Mouse (Mus musculus): Measurements from ENCODE around the gene Nfya. TPM values are rescaled to one million over a fixed set of nuclear protein-coding genes. Genes with fewer than 3 reads are reported as not detected.
"Not testable (repeated sequence)": the region's sequence is repeated elsewhere in the genome, so short reads cannot be mapped to it uniquely, and the experiment has no call there.

The Nfya gene
- polyA plus RNA-seq, 1 experiment from 2014 or later, result 19.2 TPM

GRCm38 (mm10) chr17:48366806-48367205, 42.9 kb downstream of the Nfya start:
- no peak for DNase-seq (ENCODE audit: low spot score)
- Histone ChIP-seq H3K27ac (no peak overlapping the region), H3K36me3 (no peaks in the 10 kb centered on the region), H3K27me3 (ENCODE audit: insufficient read depth, poor library complexity, severe bottlenecking) (no peaks in the 10 kb centered on the region), H3K9me3 (no peaks in the 10 kb centered on the region), H3K4me1 (replicated peaks) (peaks cover 11% of the 10 kb centered on the region), H3K4me3 (no peak overlapping the region)
- WGBS, result 89% methylated on average over 5 of the region's 5 CpGs

DNA sequence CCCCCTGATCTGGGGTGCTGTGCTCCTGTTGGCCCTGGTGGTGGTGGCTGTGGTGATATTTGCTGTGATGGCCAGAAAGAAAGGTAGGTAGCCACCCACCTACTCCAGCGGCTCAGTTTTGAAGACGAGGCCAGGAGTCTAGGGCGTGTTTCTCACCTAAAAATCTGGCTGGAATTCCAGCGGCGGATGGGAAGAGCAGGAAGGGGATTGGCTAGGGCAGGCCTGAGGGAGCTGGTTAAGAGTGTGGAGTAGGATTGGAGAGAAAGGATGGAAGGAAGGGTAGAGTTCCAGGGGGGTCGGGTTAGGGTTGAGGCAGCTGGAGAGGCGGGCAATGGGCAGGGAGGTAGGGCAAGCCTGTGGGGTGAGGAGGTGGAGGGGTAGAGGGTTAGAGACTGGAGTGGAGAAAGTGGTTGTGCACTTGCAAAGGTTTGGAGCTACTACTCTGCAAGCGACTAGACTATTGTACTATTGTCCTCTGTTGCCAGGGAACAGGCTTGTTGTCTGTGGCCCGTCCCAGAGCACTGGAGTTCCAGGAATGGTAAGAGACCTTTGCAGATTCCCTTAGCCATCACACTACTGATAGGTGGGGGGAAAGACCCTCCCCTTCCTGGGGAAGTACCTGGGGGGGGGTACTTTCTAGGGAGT, 44.1 kb downstream of the Nfya start:
- DNase-seq (ENCODE audit: low spot score), result no peak
- WGBS, result 70% methylated on average over 9 of the region's 9 CpGs
- H3K27ac ChIP-seq, result peak overlapping the region; percentile 23; the same call in 1 of the 2 replicates
- no peaks in the 10 kb centered on the region for H3K36me3 ChIP-seq
- no peak overlapping the region for H3K4me3 ChIP-seq
- no peaks in the 10 kb centered on the region for H3K27me3 ChIP-seq (ENCODE audit: insufficient read depth, poor library complexity, severe bottlenecking)
- H3K4me1 ChIP-seq (replicated peaks), result peaks cover 11% of the 10 kb centered on the region
- no peaks in the 10 kb centered on the region for H3K9me3 ChIP-seq

GRCm38 (mm10) chr17:48363421-48363965, 46.2 kb downstream of the Nfya start:
- no peak overlapping the region for H3K4me3 ChIP-seq
- H3K27me3 ChIP-seq (ENCODE audit: insufficient read depth, poor library complexity, severe bottlenecking), result no peaks in the 10 kb centered on the region
- peaks cover 11% of the 10 kb centered on the region for H3K4me1 ChIP-seq (replicated peaks)
- no peaks in the 10 kb centered on the region for H3K9me3 ChIP-seq
- no peak overlapping the region for H3K27ac ChIP-seq
- no peak for DNase-seq (ENCODE audit: low spot score)
- WGBS, result 87% methylated on average over 6 of the region's 6 CpGs
- H3K36me3 ChIP-seq, result no peaks in the 10 kb centered on the region

GRCm38 (mm10) chr17:48362966-48363365, 46.7 kb downstream of the Nfya start:
- Histone ChIP-seq H3K4me3 (no peak overlapping the region), H3K36me3 (no peaks in the 10 kb centered on the region), H3K27ac (no peak overlapping the region), H3K4me1 (replicated peaks) (peaks cover 11% of the 10 kb centered on the region), H3K27me3 (ENCODE audit: insufficient read depth, poor library complexity, severe bottlenecking) (no peaks in the 10 kb centered on the region), H3K9me3 (no peaks in the 10 kb centered on the region)
- no peak for DNase-seq (ENCODE audit: low spot score)
- WGBS, result 93% methylated on average over 8 of the region's 8 CpGs

- Histone ChIP-seq H3K27ac (no peak overlapping the region), H3K27me3 (ENCODE audit: insufficient read depth, poor library complexity, severe bottlenecking) (no peaks in the 10 kb centered on the region), H3K9me3 (no peaks in the 10 kb centered on the region), H3K4me3 (no peak overlapping the region), H3K36me3 (no peaks in the 10 kb centered on the region), H3K4me1 (replicated peaks) (peaks cover 11% of the 10 kb centered on the region)
- 85% methylated on average over 3 of the region's 3 CpGs for WGBS
- DNase-seq (ENCODE audit: low spot score), result no peak
These were observed 47.4 kb downstream of the Nfya start for GRCm38 (mm10) chr17:48362346-48362745.

DNA sequence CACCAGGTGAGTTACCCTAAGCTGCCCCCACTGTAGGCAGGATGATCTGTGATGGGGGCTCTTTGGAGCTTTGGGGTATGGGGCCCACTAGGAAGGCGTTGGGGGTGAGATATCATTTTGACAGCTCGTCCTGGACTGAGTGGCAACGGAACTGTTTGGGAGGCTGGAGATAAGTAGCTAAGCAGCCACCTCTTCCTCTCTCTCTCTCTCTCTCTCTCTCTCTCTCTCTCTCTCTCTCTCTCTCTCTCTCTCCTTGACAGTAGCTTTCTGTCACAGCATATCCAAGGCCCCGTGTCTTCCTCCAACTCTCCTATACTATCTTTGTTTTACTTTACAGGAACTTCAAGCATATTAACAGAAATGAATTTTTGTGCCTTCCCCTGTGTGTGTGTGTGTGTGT, 49.2 kb downstream of the Nfya start:
- H3K27ac ChIP-seq, result no peak overlapping the region
- no peak for DNase-seq (ENCODE audit: low spot score)
- H3K4me1 ChIP-seq (replicated peaks), result peaks cover 3% of the 10 kb centered on the region
- H3K36me3 ChIP-seq, result no peaks in the 10 kb centered on the region
- no peaks in the 10 kb centered on the region for H3K27me3 ChIP-seq (ENCODE audit: insufficient read depth, poor library complexity, severe bottlenecking)
- no peak overlapping the region for H3K4me3 ChIP-seq
- no peaks in the 10 kb centered on the region for H3K9me3 ChIP-seq
- WGBS, result 82% methylated on average over 4 of the region's 4 CpGs

DNA sequence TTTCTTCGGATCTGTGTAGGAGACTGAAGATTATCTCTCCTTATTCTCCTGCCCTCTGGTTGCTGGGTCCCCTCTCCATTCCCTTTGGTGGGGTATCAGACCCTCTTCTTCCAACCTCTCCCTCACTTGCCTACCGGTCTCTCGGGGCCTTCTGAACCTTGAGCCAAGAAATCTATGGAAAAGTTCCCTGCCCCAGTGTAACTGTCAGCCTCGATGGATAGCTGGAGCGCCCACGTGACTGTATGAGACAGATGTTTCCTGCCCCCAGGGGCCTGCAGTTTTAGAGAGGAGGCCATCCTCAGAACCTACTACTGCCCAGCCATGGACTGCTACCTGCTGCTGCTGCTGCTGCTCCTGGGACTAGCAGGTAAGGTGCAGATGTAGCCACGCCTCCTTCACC, 50.1 kb downstream of the Nfya start, which contains the start of gene Treml1:
Gene Treml1, plus strand, starts transcription at position 301 of the 400 bp plus-strand sequence.
- no peak within 1 kb of the TSS for H3K27ac ChIP-seq
- H3K4me3 ChIP-seq, result no peak within 1 kb of the TSS
- no peaks in the 10 kb centered on the region for H3K27me3 ChIP-seq (ENCODE audit: insufficient read depth, poor library complexity, severe bottlenecking)
- no peaks in the 10 kb centered on the region for H3K36me3 ChIP-seq
- 82% methylated on average over 7 of the region's 7 CpGs for WGBS
- DNase-seq (ENCODE audit: low spot score), result no peak
- no peaks in the 10 kb centered on the region for H3K9me3 ChIP-seq
- no peaks in the 10 kb centered on the region for H3K4me1 ChIP-seq (replicated peaks)

DNA sequence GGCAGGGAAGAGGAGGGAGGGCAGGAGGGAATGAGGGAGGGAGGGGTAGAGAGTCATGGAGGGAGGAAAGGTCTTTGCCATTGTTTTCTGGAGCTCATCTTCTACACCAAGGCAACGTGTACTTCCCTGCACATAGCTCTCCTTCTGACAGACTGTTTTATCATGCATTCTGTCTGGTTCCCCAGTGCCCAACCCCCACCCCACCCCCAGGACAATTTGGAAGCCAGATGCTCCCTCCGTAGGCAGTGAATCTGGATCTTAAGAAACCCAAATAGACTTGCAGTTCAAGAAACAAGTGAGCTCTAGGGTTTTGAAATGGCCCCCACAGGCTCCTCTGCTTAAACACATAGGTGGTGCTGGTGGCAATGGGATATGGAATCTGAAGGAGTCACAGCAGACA, 51.8 kb downstream of the Nfya start:
- no peak overlapping the region for H3K4me3 ChIP-seq
- no peak overlapping the region for H3K27ac ChIP-seq
- WGBS, result 48% methylated on average over 2 of the region's 2 CpGs
- no peaks in the 10 kb centered on the region for H3K4me1 ChIP-seq (replicated peaks)
- no peaks in the 10 kb centered on the region for H3K36me3 ChIP-seq
- no peak for DNase-seq (ENCODE audit: low spot score)
- H3K27me3 ChIP-seq (ENCODE audit: insufficient read depth, poor library complexity, severe bottlenecking), result no peaks in the 10 kb centered on the region
- H3K9me3 ChIP-seq, result no peaks in the 10 kb centered on the region

DNA sequence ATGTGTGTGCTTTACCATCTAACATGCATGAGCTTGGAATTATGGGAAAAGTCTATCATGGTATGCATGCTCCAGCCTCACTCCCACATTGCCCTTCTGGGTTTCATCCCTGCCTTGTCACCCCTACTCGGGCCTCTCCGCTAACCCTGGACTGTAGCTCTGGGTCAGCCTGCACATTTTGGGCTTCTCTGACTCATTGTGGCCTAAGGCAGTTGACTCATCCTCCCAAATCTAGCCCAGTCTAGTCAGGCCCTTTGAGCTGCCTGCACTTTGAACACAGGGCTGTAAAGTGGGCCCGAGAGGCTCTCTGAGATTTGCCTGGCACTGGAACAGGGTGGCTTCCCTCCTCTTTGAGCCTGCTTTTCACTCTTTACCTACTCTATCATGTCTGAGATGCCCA, 53.9 kb downstream of the Nfya start:
- Histone ChIP-seq H3K4me3 (no peak overlapping the region), H3K9me3 (no peaks in the 10 kb centered on the region), H3K27ac (no peak overlapping the region), H3K27me3 (ENCODE audit: insufficient read depth, poor library complexity, severe bottlenecking) (no peaks in the 10 kb centered on the region), H3K36me3 (no peaks in the 10 kb centered on the region), H3K4me1 (replicated peaks) (no peaks in the 10 kb centered on the region)
- DNase-seq (ENCODE audit: low spot score), result no peak
- 87% methylated on average over 3 of the region's 3 CpGs for WGBS

DNA sequence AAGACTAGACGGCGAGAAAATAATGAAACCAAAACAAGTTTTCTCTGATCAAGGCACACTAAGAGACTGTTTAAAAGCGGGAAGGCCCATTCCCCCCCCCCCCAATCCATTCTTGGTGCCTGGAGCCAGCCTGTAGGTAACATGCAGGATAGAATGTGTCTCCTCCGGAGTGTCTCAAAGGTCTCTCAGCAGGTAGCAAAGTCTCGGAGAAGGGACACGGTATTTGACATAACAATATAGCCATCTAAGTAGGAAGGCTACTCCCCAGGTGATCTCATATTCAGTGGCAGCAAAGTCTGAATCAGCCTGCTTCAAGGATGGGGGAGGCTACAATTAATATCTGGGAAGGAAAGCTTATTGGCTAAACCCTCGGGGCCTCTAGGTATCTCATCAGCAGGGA, 56.7 kb downstream of the Nfya start:
- not testable (repeated sequence) for H3K9me3 ChIP-seq; H3K27me3 ChIP-seq (ENCODE audit: insufficient read depth, poor library complexity, severe bottlenecking); H3K36me3 ChIP-seq; H3K27ac ChIP-seq; H3K4me1 ChIP-seq (replicated peaks); H3K4me3 ChIP-seq; DNase-seq (ENCODE audit: low spot score)
- 61% methylated on average over 7 of the region's 7 CpGs for WGBS

- no peak overlapping the region for H3K4me3 ChIP-seq
- H3K9me3 ChIP-seq, result no peaks in the 10 kb centered on the region
- no peaks in the 10 kb centered on the region for H3K36me3 ChIP-seq
- no peaks in the 10 kb centered on the region for H3K4me1 ChIP-seq (replicated peaks)
- no peaks in the 10 kb centered on the region for H3K27me3 ChIP-seq (ENCODE audit: insufficient read depth, poor library complexity, severe bottlenecking)
- H3K27ac ChIP-seq, result no peak overlapping the region
- WGBS, result 76% methylated on average over 5 of the region's 5 CpGs
- no peak for DNase-seq (ENCODE audit: low spot score)
These were observed 59.0 kb downstream of the Nfya start for GRCm38 (mm10) chr17:48350681-48351193.

DNA sequence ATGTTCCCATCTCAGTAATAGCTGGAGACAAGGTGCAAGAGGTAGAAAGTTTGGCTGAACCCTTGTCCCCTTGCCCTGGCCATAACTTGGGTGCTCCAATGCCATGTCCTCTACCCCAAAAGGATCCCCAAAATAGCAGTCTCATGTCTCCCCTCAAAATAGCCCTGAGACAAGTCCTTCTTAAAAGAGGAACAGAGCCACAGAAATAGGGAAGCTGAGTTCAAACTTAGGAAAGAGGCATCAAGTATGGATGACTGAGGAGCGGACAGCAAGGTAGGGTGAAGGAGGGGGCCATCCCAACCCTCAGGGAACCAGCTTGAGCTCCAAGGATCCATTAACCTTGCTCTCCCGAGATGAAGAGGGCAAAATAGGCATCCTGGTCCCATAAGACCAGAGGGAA, 62.4 kb downstream of the Nfya start:
- no peaks in the 10 kb centered on the region for H3K4me1 ChIP-seq (replicated peaks)
- WGBS, result 79% methylated on average over 2 of the region's 2 CpGs

GRCm38 (mm10) chr17:48346834-48347233, 62.9 kb downstream of the Nfya start:
- Histone ChIP-seq H3K27ac (no peak overlapping the region), H3K36me3 (no peaks in the 10 kb centered on the region), H3K9me3 (no peaks in the 10 kb centered on the region), H3K27me3 (ENCODE audit: insufficient read depth, poor library complexity, severe bottlenecking) (no peaks in the 10 kb centered on the region), H3K4me1 (replicated peaks) (no peaks in the 10 kb centered on the region), H3K4me3 (no peak overlapping the region)
- DNase-seq (ENCODE audit: low spot score), result no peak
- WGBS, result 73% methylated on average over 4 of the region's 4 CpGs

More for the DNA sequence above, 62.4 kb downstream of the Nfya start:
- no peak overlapping the region for H3K4me3 ChIP-seq
- H3K27me3 ChIP-seq (ENCODE audit: insufficient read depth, poor library complexity, severe bottlenecking), result no peaks in the 10 kb centered on the region
- H3K27ac ChIP-seq, result no peak overlapping the region
- no peak for DNase-seq (ENCODE audit: low spot score)
- H3K9me3 ChIP-seq, result no peaks in the 10 kb centered on the region
- H3K36me3 ChIP-seq, result no peaks in the 10 kb centered on the region
